Mouse (Mus musculus) intestine, postnatal 0 days (tissue): Measurements from ENCODE around the gene Mid1. TPM values are rescaled to one million over a fixed set of nuclear protein-coding genes. Genes with fewer than 3 reads are reported as not detected.
"Not testable (repeated sequence)": the region's sequence is repeated elsewhere in the genome, so short reads cannot be mapped to it uniquely, and the experiment has no call there.

ENCODE experiments used
- ATAC-seq: fragments of 200-750 bp; cut with Nextera tagmentation; 2 replicates; pipeline ENCODE4 v1.8.0; 2017; ENCODE audit warnings: mild to moderate bottlenecking, moderate TSS enrichment, moderate library complexity
- H3K27ac ChIP-seq: fragments of 300-500 bp; sonication (generic); 2 replicates; pipeline ENCODE4 v1.5.1; 2014; ENCODE audit warnings: mild to moderate bottlenecking, low read depth, low read length, moderate library complexity
- H3K27me3 ChIP-seq: fragments of 300-500 bp; sonication (generic); replicated peaks from 2 replicates; pipeline ENCODE4 v1.6.1; 2014; ENCODE audit warnings: low read length, mixed read lengths; ENCODE audit not compliant: control insufficient read depth, insufficient read depth
- H3K36me3 ChIP-seq: fragments of 300-500 bp; sonication (generic); 2 replicates; pipeline ENCODE4 v1.6.1; 2014; ENCODE audit warnings: mild to moderate bottlenecking, moderate library complexity; ENCODE audit not compliant: control insufficient read depth, insufficient read depth
- H3K4me1 ChIP-seq: fragments of 300-500 bp; sonication (generic); replicated peaks from 2 replicates; pipeline ENCODE4 v1.6.1; 2014; ENCODE audit warnings: antibody characterized with exemption, low read length, mixed read lengths; ENCODE audit not compliant: control insufficient read depth, insufficient read depth
- H3K4me2 ChIP-seq: fragments of 300-500 bp; sonication (generic); replicated peaks from 2 replicates; pipeline ENCODE4 v1.6.1; 2014; ENCODE audit warnings: low read depth, mild to moderate bottlenecking, moderate library complexity
- H3K4me3 ChIP-seq: fragments of 300-500 bp; sonication (generic); 2 replicates; pipeline ENCODE4 v1.5.1; 2014; ENCODE audit warnings: low read depth, low read length
- H3K9ac ChIP-seq: fragments of 300-500 bp; sonication (generic); 2 replicates; pipeline ENCODE4 v1.6.1; 2014; ENCODE audit warnings: mild to moderate bottlenecking, low read depth, low read length
- H3K9me3 ChIP-seq: fragments of 300-500 bp; sonication (generic); 2 replicates; pipeline ENCODE4 v1.6.1; 2016; ENCODE audit warnings: mixed run types; ENCODE audit not compliant: control insufficient read depth
- WGBS: fragments of 180-500 bp; shearing (Covaris S2); extraction: QIAGEN DNeasy Blood & Tissue Kit; methylation state at CpG from one replicate; pipeline ENCODE4 v1.1.7; 2014; 5-methylcytosine and 5-hydroxymethylcytosine counted together
- polyA plus RNA-seq: library from polyadenylated mRNA; unstranded; fragments of >200 nt; fragmentation: Nextera tagmentation; extraction: Ambion mirVana; gene quantifications from 2 replicates; pipeline ENCODE4 v1.2.1, GENCODE M21; 2015

Gene Mid1
- polyA plus RNA-seq, 1 experiment from 2014 or later = 1.7 TPM

DNA sequence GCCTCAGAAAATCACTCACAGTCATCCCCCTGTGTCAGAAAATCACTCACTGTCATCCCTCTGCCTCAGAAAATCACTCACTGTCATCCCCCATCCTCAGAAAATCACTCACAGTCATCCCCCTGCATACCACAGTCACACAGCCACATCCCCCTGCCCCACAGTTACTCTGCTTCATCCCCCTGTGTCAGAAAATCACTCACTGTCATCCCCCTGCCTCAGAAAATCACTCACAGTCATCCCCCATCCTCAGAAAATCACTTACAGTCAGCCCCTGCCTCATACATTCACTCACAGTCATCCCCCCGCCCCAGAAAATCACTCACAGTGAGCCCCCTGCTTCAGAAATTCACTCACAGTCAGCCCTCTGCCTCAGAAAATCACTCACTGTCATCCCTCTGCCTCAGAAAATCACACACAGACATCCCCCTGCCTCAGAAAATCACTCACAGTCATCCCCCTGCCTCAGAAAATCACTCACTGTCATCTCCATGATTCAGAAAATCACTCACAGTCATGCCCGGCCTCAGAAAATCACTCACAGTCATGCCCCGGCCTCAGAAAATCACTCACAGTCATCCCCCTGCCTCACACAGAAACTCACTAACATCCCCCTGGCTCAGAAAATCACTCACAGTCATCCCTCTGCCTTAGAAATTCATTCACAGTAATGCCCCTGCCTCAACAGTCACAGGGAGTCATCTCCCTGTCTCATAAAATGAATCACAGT is 315.1 kb downstream of the Mid1 start:
- not testable (repeated sequence) for H3K4me1 ChIP-seq, H3K27me3 ChIP-seq, H3K36me3 ChIP-seq, H3K9ac ChIP-seq, H3K4me3 ChIP-seq, H3K27ac ChIP-seq, ATAC-seq, H3K4me2 ChIP-seq
- peaks cover 19% of the 10 kb centered on the region for H3K9me3 ChIP-seq
- 85% methylated on average over 3 of the region's 3 CpGs for WGBS

DNA sequence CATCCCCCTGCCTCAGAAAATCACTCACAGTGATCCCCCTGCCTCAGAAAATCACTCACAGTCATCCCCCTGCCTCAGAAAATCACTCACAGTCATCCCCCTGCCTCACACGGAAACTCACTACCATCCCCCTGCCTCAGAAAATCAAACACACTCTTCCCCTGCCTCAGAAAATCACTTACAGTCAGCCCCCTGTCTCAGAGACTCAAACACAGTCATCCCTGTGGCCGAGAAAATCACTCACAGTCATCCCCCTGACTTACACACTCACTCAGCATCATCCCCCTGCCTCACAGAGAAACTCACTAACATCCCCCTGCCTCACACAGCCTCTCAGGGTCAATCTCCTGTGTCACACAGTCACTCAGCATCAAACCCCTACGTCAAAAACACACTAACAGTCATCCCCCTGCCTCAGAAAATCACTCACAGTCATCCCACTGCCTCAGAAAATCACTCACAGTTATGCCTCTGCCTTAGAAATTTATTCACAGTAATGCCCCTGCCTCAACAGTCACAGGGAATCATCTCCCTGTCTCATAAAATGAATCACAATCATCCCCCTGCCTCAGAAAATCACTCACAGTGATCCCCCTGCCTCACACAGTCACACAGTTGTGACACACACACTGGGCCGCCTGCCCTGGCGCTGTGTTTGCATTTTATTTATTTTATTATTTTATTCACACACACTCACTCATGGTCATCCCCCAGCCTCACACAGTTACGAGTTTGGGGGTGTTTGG is 315.8 kb downstream of the Mid1 start:
- not testable (repeated sequence) for H3K9ac ChIP-seq, H3K4me1 ChIP-seq, H3K4me2 ChIP-seq, H3K27me3 ChIP-seq, H3K36me3 ChIP-seq, ATAC-seq, H3K4me3 ChIP-seq, H3K27ac ChIP-seq
- peaks cover 19% of the 10 kb centered on the region for H3K9me3 ChIP-seq
- WGBS = 45% methylated on average over 6 of the region's 6 CpGs

DNA sequence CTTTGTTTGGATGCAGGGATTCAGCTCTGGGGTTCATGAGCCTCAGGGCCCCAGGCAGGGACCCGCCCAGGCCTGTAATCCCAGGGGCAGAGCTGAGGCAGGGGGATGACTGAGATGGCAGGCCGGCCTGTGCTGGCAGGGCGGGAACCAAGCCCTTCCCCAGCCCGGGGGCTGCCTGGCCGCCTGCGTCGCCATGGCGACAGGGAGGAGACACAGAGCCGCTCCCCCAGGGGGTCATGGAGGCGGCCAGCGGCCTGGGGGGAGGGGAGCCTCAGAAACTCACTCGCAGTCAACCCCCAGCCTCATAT is 316.3 kb downstream of the Mid1 start:
- WGBS = 40% methylated on average over 8 of the region's 12 CpGs
- H3K9ac ChIP-seq, H3K27me3 ChIP-seq, H3K4me2 ChIP-seq, H3K4me3 ChIP-seq, ATAC-seq, H3K27ac ChIP-seq, H3K4me1 ChIP-seq, H3K36me3 ChIP-seq: not testable (repeated sequence)
- H3K9me3 ChIP-seq = peaks cover 19% of the 10 kb centered on the region

DNA sequence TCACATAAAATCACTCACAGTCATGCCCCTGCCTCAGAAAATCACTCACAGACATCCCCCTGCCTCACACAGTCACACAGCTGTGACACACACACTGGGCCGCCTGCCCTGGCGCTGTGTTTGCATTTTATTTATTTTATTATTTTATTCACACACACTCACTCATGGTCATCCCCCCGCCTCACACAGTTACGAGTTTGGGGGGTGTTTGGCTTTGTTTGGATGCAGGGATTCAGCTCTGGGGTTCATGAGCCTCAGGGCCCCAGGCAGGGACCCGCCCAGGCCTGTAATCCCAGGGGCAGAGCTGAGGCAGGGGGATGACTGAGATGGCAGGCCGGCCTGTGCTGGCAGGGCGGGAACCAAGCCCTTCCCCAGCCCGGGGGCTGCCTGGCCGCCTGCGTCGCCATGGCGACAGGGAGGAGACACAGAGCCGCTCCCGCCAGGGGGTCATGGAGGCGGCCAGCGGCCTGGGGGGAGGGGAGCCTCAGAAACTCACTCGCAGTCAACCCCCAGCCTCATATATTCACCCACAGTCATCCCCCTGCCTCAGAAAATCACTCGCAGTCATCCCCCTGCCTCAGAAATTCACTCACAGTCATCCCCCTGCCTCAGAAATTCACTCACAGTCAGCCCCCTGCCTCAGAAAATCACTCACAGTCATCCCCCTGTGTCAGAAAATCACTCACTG is 317.7 kb downstream of the Mid1 start:
- WGBS = 51% methylated on average over 12 of the region's 18 CpGs
- not testable (repeated sequence) for ATAC-seq, H3K27ac ChIP-seq, H3K4me2 ChIP-seq, H3K36me3 ChIP-seq, H3K27me3 ChIP-seq, H3K9ac ChIP-seq, H3K4me3 ChIP-seq, H3K4me1 ChIP-seq
- peaks cover 20% of the 10 kb centered on the region for H3K9me3 ChIP-seq

DNA sequence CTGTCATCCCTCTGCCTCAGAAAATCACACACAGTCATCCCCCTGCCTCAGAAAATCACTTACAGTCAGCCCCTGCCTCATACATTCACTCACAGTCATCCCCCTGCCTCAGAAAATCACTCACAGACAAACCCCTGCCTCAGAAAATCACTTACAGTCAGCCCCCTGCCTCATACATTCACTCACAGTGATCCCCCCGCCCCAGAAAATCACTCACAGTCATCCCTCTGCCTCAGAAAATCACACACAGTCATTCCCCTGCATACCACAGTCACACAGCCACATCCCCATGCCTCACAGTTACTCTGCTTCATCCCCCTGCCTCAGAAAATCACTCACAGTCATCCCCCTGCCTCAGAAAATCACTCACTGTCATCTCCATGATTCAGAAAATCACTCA is 318.5 kb downstream of the Mid1 start:
- not testable (repeated sequence) for H3K27ac ChIP-seq, H3K4me2 ChIP-seq, H3K4me1 ChIP-seq, H3K9ac ChIP-seq, ATAC-seq, H3K27me3 ChIP-seq, H3K36me3 ChIP-seq, H3K4me3 ChIP-seq
- peaks cover 21% of the 10 kb centered on the region for H3K9me3 ChIP-seq
- 29% methylated on average over 1 of the region's 1 CpGs for WGBS

DNA sequence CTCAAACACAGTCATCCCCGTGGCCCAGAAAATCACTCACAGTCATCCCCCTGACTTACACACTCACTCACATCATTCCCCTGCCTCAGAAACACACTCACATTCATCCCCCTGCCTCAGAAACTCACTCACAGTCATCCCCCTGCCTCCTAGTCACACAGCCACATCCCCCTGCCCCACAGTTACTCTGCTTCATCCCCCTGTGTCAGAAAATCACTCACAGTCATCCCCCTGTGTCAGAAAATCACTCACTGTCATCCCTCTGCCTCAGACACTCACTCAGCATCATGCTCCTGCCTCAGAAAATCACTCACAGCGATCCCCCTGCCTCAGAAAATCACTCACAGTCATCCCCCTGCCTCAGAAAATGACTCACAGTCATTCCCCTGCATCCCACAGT is 319.2 kb downstream of the Mid1 start:
- not testable (repeated sequence) for ATAC-seq, H3K27me3 ChIP-seq, H3K4me3 ChIP-seq, H3K36me3 ChIP-seq, H3K4me1 ChIP-seq, H3K4me2 ChIP-seq, H3K9ac ChIP-seq, H3K27ac ChIP-seq
- WGBS = 49% methylated on average over 2 of the region's 2 CpGs
- peaks cover 19% of the 10 kb centered on the region for H3K9me3 ChIP-seq

DNA sequence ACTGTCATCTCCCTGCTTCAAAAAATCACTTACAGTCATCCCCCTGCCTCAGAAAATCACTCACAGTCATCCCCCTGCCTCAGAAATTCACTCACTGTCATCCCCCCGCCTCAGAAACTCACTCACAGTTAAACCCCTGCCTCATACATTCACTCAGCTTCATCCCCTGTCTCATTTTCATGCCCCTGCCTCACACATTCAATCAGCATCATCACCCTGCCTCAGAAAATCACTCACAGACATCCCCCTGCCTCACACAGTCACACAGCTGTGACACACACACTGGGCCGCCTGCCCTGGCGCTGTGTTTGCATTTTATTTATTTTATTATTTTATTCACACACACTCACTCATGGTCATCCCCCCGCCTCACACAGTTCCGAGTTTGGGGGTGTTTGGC is 319.8 kb downstream of the Mid1 start:
- not testable (repeated sequence) for H3K4me1 ChIP-seq, H3K9ac ChIP-seq, H3K36me3 ChIP-seq, H3K4me3 ChIP-seq, ATAC-seq, H3K4me2 ChIP-seq, H3K27me3 ChIP-seq, H3K27ac ChIP-seq
- H3K9me3 ChIP-seq = peaks cover 20% of the 10 kb centered on the region
- 51% methylated on average over 5 of the region's 5 CpGs for WGBS

DNA sequence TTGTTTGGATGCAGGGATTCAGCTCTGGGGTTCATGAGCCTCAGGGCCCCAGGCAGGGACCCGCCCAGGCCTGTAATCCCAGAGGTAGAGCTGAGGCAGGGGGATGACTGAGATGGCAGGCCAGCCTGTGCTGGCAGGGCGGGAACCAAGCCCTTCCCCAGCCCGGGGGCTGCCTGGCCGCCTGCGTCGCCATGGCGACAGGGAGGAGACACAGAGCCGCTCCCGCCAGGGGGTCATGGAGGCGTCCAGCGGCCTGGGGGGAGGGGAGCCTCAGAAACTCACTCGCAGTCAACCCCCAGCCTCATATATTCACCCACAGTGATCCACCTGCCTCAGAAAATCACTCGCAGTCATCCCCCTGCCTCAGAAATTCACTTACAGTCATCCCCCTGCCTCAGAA is 320.2 kb downstream of the Mid1 start:
- not testable (repeated sequence) for H3K9ac ChIP-seq, H3K4me1 ChIP-seq, ATAC-seq, H3K4me3 ChIP-seq, H3K4me2 ChIP-seq, H3K36me3 ChIP-seq, H3K27me3 ChIP-seq, H3K27ac ChIP-seq
- peaks cover 21% of the 10 kb centered on the region for H3K9me3 ChIP-seq
- 31% methylated on average over 13 of the region's 13 CpGs for WGBS

DNA sequence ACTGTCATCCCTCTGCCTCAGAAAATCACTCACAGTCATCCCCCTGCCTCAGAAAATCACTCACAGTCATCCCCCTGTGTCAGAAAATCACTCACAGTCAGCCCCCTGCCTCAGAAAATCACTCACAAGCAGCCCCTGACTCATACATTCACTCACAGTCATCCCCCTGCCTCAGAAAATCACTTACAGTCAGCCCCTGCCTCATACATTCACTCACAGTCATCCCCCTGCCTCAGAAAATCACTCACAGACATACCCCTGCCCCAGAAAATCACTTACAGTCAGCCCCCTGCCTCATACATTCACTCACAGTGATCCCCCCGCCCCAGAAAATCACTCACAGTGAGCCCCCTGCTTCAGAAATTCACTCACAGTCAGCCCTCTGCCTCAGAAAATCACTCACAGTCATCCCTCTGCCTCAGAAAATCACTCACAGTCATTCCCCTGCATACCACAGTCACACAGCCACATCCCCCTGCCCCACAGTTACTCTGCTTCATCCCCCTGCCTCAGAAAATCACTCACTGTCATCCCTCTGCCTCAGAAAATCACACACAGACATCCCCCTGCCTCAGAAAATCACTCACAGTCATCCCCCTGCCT is 320.8 kb downstream of the Mid1 start:
- not testable (repeated sequence) for H3K36me3 ChIP-seq, ATAC-seq, H3K27ac ChIP-seq, H3K4me2 ChIP-seq, H3K27me3 ChIP-seq, H3K4me3 ChIP-seq, H3K4me1 ChIP-seq, H3K9ac ChIP-seq
- WGBS = 47% methylated on average over 1 of the region's 1 CpGs
- H3K9me3 ChIP-seq = peaks cover 20% of the 10 kb centered on the region
